Mouse (Mus musculus) cerebral cortex, adult 2 months (tissue): ENCODE data around the gene Fbxo21.

ENCODE experiments used
- WGBS: fragments of 180-500 bp; shearing (Covaris S2); methylation state at CpG from one replicate; pipeline ENCODE4 v1.1.7; 2018; 5-methylcytosine and 5-hydroxymethylcytosine counted together

Fbxo21 gene

GRCm38 (mm10) chr5:118019905-118020304 is 43.4 kb downstream of the Fbxo21 start:
- WGBS = 74% methylated on average over 11 of the region's 11 CpGs

DNA sequence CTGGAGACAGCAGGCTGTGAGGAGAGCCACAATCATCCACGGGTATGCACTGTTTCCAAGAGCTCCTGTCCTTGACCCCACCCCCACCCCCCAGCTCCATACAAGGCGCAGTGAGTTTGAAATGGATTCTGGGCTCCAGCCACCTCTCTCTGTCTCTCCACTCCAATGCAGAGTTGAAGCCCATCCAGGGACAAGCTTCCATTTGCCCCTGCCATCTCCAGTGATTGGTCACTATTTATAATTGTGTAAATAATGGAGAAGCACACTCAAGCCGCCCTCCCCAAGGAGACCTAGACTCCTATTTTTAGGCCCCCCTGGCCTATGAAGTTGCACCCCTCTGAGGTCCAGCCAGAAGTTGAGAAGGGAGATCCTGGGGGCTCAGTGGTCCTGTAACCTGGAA is 46.5 kb downstream of the Fbxo21 start:
- 80% methylated on average over 3 of the region's 3 CpGs for WGBS

DNA sequence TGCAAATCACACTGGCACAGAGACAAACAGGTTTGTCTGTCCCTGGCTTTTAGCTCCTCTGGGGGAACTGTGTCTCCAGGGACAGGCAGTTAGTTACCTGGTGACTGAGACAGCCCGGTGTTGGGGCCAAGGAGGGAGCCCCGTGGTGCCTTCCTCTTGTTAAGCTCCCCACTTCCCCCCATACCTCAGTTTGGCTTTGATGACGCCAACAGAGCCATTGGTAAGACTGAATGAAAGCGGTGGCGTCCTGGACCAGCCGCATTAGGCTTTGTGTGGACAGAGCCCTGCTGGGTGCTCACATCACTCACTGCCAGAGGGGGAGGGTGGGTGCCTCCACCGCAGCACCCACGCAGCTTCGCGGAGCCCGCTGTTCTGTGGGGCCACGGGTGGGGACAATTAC is 49.4 kb downstream of the Fbxo21 start:
- WGBS = 31% methylated on average over 12 of the region's 12 CpGs

- 13% methylated on average over 13 of the region's 13 CpGs for WGBS
Measured at GRCm38 (mm10) chr5:118026343-118026742, 49.8 kb downstream of the Fbxo21 start.

DNA sequence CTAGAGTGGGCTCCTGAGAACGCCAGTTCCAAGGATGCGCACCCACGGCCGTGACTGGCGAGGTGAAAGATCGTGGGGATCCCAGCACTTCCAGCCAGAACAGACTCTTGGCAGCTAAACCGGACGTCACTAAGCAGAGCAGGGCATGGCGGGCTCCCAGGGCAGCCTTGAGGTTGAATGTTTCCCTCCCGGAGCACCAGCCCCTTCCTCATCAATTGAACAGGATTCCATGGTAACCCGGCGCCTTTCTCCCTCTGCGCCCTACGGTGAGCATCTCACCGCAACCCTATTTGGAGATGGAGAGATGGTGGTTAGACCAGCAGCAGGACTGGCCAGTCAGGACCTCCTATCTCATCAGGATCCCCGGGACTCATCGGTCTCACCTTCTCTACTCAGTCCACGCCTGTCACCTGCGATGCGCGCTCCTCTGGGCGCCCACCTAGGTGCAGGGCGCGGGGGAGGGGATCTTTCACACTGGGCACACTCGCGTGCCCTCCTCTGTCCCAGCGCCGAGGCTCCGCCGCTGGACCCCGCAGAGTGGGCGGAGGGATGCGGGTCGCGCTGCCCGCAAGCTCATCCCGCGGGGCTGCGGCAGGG is 50.7 kb downstream of the Fbxo21 start:
- 6% methylated on average over 39 of the region's 39 CpGs for WGBS

DNA sequence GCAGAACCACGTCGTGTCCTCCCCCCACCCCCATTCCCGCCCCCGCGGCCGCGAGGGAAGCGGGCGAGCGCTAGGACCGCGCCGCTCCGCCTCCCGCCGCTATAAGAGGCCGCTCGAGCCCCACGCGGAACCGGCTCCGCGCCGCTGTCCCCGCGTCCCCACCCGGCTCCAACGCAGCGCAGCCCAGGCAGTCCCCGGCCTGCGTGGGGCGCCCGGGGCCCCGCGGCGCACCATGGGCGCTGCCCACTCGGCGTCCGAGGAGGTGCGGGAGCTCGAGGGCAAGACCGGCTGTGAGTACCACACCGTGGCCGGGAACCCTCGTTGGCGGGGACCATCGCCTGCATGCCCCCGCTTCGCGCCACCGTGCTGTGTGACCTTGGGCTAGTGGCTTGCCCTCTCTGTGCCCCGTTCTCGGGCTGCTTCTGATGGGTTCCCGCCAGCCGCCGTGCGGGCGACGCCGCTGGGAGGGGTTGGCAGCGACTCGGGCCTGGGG is 51.2 kb downstream of the Fbxo21 start, which contains the start of gene Tesc:
Gene Tesc (plus strand): TSS at position 46 of the 493 bp plus-strand sequence.
- under 1% methylated on average over 63 of the region's 63 CpGs for WGBS

DNA sequence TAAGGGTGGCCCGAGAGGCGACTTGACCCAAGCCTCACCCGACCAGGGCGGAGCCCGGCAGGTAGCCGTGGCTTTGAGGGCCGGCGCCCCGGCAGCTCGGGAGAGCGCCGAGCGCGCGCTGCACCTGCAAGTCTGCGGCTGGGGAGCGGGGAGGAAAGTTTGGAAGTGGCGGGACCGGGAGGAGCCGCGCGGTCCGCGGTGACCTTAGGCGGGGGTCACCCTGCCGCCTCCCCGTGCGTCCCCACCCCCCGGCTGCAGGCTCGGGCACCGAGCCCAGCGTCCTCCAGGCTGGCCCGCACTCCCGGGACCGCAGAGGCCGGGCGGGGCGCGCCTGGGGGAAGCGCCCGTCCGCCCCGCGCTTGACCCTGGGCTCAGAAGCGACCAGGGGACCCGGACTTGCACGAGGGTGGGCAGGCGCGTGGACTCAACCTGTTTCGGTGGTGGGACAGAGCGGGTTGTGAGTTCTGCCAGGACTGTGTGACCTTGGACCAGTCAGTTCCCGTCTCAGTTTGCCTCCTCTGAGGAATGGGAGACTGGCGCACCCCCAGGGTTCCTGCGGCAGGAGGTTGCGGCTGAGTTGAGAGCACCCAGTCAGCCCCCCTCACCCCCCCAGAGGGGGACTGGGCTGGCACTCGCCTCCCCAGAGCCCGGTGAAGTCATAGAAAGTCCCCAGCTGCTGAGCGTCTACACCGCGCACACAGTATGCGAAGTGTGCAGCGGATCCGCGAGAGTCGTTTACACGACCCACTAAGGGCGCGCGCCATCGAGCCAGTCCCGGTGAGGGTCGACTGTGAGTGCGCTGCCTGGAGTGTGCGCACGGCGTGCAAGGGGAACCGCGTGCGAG is 51.9 kb downstream of the Fbxo21 start:
- under 1% methylated on average over 79 of the region's 79 CpGs for WGBS

GRCm38 (mm10) chr5:118029035-118029408 is 52.5 kb downstream of the Fbxo21 start:
- 3% methylated on average over 12 of the region's 12 CpGs for WGBS

- 3% methylated on average over 10 of the region's 10 CpGs for WGBS
Measured at GRCm38 (mm10) chr5:118029420-118029819, 52.9 kb downstream of the Fbxo21 start.

GRCm38 (mm10) chr5:118030022-118030675 is 53.6 kb downstream of the Fbxo21 start:
- 93% methylated on average over 9 of the region's 9 CpGs for WGBS

- WGBS = 42% methylated on average over 5 of the region's 5 CpGs
Measured at GRCm38 (mm10) chr5:118031059-118031458, 54.5 kb downstream of the Fbxo21 start.

GRCm38 (mm10) chr5:118031508-118031907 is 55.0 kb downstream of the Fbxo21 start:
- WGBS = 59% methylated on average over 4 of the region's 4 CpGs

- WGBS = 43% methylated on average over 4 of the region's 4 CpGs
Measured at GRCm38 (mm10) chr5:118033328-118033727, 56.8 kb downstream of the Fbxo21 start.

DNA sequence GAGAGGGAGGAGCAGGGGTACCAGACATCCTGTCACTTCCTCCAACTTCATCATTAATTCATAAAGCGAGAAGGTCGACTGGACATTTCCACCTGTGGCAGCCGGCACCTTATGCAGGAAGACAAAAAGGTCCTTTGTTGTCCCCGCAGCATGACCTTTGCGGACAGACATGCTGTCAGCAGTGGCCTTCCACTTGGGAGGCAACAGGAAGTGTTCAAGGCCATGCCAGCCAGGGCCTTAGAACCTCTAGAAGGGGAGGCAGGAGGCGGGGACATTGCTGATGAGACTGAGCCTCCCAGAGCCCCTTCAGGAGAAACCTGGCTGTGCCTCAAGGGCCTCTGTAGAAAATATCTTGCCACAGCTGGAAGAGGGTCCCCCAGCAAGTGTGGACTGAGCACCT is 57.2 kb downstream of the Fbxo21 start:
- WGBS = 84% methylated on average over 6 of the region's 6 CpGs

DNA sequence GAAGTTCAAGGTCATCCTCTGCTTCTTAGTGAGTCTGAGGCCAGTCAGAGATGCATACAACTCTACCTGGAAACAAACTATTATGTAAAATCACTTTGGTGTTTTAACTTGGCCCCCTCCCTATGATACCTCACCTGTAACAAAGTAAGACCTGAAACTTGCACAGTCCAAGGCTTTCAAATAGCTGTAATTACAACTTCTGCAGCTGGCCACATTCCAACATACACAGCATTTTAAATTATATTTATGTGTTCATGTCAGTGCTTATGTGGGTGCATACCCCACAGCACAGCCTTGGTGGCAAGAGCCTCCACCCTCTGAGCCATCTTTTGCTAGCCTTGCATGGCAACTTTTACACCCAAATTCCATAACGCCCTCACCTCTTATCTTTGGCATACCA is 58.1 kb downstream of the Fbxo21 start:
- 76% methylated on average over 1 of the region's 1 CpGs for WGBS

- WGBS = 54% methylated on average over 3 of the region's 3 CpGs
Measured at GRCm38 (mm10) chr5:118035786-118036185, 59.3 kb downstream of the Fbxo21 start.

DNA sequence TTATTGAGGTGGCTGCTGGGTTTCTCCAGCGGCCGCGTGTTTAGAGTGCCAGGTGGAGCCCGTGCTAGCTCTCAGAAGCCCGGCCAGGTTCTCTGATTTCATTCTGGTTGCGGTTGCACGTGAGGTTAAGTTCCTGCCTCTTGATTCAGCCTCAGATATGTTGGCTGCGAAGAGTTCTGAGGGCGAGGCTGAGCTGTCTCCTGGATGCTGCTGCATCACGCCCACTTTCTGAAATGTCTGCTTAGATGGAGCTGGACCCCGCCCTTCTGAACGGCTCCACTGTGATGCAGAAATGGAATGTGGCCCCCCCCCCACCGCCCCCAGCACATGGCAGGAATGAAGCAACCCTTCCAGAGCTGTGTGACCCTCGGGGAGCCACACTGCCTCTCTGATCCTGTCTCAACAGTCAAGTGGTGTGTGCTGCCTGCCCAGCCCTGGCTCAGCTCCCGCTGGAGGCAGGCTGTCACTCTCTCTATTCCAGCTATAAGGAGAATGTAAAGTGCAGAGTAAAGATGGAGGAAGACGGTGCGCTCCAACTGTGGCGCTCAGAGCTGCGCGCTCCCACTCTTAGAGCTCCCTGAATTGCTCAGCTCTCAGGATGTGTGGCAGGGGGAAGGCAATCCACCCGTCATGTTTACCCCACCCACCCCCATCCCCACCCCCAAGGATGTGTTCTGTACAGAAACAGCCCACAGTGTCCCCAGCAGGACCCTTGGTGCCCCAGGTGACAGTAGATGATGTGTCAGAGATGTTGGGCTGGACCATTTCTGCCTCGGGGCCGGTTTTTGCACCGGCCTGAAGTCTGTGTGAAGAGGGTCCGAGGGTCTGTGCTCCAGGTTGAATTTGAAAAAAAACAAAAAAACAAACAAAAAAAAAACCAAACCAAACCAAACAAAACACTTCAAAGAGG is 60.6 kb downstream of the Fbxo21 start:
- WGBS = 28% methylated on average over 25 of the region's 25 CpGs

DNA sequence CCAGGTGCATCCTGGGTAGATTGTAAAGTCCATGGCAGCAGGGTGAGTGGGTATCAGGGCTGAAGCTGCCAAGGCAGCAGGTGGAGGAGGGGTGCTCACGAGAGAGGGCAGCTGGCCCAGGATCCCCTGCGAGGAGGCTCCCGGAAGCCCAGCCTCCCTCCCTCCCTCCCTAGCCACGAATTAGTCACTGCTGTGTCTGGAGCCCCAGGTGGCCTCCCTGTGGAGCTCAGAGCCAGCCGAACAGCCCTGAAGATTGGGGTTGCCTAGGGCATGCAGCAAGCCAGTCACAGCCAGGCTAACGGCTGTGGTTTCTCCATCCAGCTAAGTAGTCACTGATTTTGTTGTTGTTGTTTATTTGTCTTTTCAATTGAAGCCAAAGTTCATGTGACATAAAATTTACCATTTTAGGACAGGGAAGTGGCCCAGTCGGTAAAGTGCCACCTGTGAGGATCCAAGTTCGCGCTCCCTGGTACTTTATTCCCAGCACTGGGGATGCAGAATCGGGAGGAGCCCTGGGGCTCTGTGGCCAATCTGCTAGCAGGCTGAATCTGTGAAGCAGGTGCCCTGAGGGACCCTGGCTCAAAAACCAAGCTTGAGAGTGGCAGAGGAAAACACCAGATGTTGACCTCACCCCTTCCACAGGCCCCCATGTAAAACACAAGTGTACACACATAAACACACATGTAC is 61.4 kb downstream of the Fbxo21 start:
- WGBS = 24% methylated on average over 10 of the region's 10 CpGs

DNA sequence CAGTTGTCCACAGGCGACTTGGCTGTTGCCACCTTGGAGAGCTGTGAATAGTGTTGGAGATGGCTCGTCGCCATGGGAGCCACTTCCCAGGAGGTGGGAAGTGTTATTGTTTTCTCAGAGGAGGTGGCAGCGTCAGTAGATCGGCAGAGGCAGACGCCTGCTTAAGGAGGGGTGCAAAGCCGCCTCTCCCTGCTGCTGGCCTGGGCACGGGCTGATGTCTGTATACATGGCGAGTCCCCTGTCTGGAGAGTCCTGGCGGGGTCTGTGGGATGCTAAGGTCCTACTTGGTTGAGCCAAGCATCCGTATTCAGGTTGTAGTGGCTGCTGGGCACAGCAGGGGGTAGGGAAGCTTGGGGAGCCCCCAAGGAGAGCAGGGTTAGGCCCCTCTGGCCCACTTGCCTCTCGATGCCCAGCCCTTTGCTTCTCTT is 62.7 kb downstream of the Fbxo21 start:
- WGBS = 26% methylated on average over 12 of the region's 12 CpGs

- WGBS = 61% methylated on average over 6 of the region's 6 CpGs
Measured at GRCm38 (mm10) chr5:118042599-118042998, 66.1 kb downstream of the Fbxo21 start.

DNA sequence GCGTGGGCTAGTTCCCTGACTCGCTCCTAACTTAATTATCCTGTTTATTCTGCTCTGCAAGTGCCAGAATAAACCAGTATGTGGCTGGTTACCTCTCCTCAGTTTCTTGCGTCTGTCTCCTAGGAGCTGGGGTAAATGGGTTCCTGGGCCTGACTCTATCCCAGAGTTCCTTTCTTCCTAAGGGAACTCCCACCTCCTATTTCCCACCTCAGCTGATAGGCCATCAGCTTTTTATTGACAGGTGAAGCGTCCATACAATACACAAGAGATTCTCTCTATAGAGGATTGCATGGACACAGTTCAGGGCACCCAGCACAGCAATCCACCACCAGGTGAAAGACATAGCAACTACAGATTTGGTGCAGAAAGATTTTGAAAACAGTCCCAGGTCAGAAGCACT is 67.2 kb downstream of the Fbxo21 start:
- 85% methylated on average over 4 of the region's 4 CpGs for WGBS
